Mouse (Mus musculus): ENCODE results near the gene Fabp6. TPM values are rescaled to one million over a fixed set of nuclear protein-coding genes. Genes with fewer than 3 reads are reported as not detected.

Fabp6 gene
- total RNA-seq (2023) = not detected

DNA sequence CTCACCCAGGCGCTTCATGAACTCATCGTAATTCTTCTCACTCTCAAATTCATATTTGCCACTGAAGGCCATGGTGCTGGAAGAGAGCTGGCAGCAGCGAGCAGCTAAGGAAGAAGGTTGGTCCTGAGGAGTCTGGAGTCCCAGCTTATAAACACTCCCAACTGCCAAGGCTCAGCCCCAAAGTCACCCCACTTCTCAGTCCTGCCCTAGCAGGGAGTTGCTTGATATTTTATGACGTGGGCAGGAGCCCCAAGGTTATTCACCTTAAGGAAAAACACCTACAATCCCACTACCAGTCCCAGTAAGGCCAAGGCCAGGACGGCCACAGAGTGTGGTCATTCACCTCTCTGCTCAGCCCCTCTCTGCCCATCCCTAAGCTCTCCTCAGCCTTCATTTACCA lies at the start of gene Fabp6:
TSS of gene Fabp6 (minus strand) at position 101 of the 400 bp plus-strand sequence.

DNA sequence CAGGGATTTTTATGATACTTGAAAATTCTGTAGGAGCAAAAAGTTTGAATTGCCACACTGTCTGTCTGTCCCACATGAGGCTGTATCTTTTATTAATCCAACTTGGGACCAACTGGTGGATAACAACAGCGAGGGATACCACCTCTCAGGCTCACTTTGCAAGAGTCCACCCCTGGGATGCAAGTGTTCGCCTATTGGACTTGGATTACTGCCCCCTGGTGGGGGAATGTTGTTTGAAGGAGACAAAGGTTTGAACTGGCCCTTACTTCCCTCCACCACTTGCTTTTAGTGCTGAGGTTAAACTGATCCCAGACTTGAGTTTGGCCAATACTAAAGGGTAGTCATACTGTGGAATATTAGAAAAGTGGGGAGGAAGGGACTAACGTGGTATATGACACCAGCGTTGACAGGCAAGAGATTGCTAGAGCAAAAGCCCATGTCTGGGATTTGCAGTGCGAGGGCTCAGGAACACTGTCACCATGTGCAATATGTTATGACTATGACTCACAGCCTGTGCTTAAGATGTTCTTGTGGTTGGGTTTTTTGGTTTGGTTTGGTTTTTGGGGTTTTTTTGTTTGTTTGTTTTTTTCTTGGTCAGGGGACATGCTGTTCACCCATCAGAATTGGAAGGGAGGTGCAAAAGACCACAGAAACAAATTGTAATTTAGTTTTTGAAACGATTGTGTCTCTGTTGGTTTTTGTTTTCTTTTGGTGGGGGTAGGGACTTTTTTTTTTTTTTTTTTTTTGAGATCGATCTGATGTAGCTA lies 14.8 kb downstream of the Fabp6 start, which contains the start of gene 4933415A04Rik:
TSS of gene 4933415A04Rik (plus strand) at position 717 of the 767 bp plus-strand sequence.

Other genes with a start within 250 kb of the Fabp6 start
- 10 to 100 TPM; 42.7 to 42.8 TPM for gene Pttg1, start 175.3 kb downstream of the Fabp6 start, total RNA-seq (2023)
- gene Slu7, start 167.8 kb downstream of the Fabp6 start, total RNA-seq (2023) = 100 to 1,000 TPM in 1 of 2 experiments, 10 to 100 TPM in 1; 93.9 to 106 TPM
- not detected for gene C1qtnf2, start 127.3 kb downstream of the Fabp6 start, total RNA-seq (2023)
- gene Ccnjl, start 72.8 kb downstream of the Fabp6 start, total RNA-seq (2023) = 1 to 10 TPM; 1.2 to 1.4 TPM
- under 1 TPM in 1 of 2 experiments, not detected in 1; 0.35 TPM for gene 4933415A04Rik, start 14.5 kb downstream of the Fabp6 start, total RNA-seq (2023)
- gene Pwwp2a, start 80.5 kb upstream of the Fabp6 start, total RNA-seq (2023) = 10 to 100 TPM; 72.2 to 82.6 TPM
- gene Ttc1, start 146.5 kb upstream of the Fabp6 start, total RNA-seq (2023) = 10 to 100 TPM; 48.9 to 49.9 TPM